ENCODE assay signal across 21 mouse cellular contexts in genomic region chr5:33700010-33700409, GRCm38 (mm10). TPM values are rescaled to one million over a fixed set of nuclear protein-coding genes. Genes with fewer than 3 reads are reported as not detected.
A peak's percentile ranks its signal among the peaks of the same experiment; 100 is the strongest.
DNase-seq lines count a peak whose midpoint lies in the region; ATAC-seq and TF ChIP-seq lines count a peak whose summit lies in the region.
"Had no signal": no experiment of that assay in that cellular context is flagged by ENCODE, and none has a peak within 500 bp of the region (broad histone marks: within the 10 kb centered on the region; RNA-seq: fewer than 3 reads in every experiment).

No protein-coding gene starts in this region.

- H3K27me3 ChIP-seq in heart, embryonic 11.5 days (ENCODE audit: control insufficient read depth, insufficient read depth, low read length): peaks cover 20% of the 10 kb centered on the region
- no peaks in the 10 kb centered on the region for H3K27me3 ChIP-seq in liver, adult 2 months (ENCODE audit: control insufficient read depth, insufficient read depth, low read length)
- peaks cover 14% of the 10 kb centered on the region for H3K27me3 ChIP-seq in liver, postnatal 0 days (ENCODE audit: insufficient read depth, low read length)
- peaks cover 82% of the 10 kb centered on the region for H3K27me3 ChIP-seq in forebrain, embryonic 12.5 days
- H3K27me3 ChIP-seq in forebrain, embryonic 15.5 days: no peaks in the 10 kb centered on the region

- no peaks in the 10 kb centered on the region for H3K79me2 ChIP-seq in liver, adult 2 months (ENCODE audit: control insufficient read depth, insufficient read depth, low read length)

- no peak for TF ChIP-seq EP300 in liver, postnatal 0 days (IDR thresholded peaks at IDR 0.05; ENCODE audit: low read depth)

- 17% methylated on average over 13 of the region's 13 CpGs for WGBS in heart, embryonic 11.5 days (ENCODE audit: insufficient replicate concordance)
- 45% methylated on average over 13 of the region's 13 CpGs for WGBS in liver, adult 2 months
- WGBS in liver, postnatal 0 days (ENCODE audit: insufficient replicate concordance): 41% methylated on average over 13 of the region's 13 CpGs
- 48% methylated on average over 13 of the region's 13 CpGs for WGBS in forebrain, embryonic 12.5 days
- 37% methylated on average over 13 of the region's 13 CpGs for WGBS in forebrain, embryonic 15.5 days

- H3K9me3 ChIP-seq in heart, embryonic 11.5 days (replicated peaks; ENCODE audit: control insufficient read depth, low read length): no peaks in the 10 kb centered on the region
- no peaks in the 10 kb centered on the region for H3K9me3 ChIP-seq in liver, postnatal 0 days (ENCODE audit: low read length)
- H3K9me3 ChIP-seq in forebrain, embryonic 12.5 days: no peaks in the 10 kb centered on the region
- no peaks in the 10 kb centered on the region for H3K9me3 ChIP-seq in forebrain, embryonic 15.5 days
- H3K9me3 ChIP-seq: liver, embryonic 13.5 days; neural tube, embryonic 15.5 days had no signal

- no peaks in the 10 kb centered on the region for H3K36me3 ChIP-seq in heart, embryonic 11.5 days (ENCODE audit: control insufficient read depth, insufficient read depth, low read length)
- no peaks in the 10 kb centered on the region for H3K36me3 ChIP-seq in liver, adult 2 months (ENCODE audit: control insufficient read depth, insufficient read depth, low read length)
- H3K36me3 ChIP-seq in liver, postnatal 0 days (replicated peaks; ENCODE audit: insufficient read depth, low read length): no peaks in the 10 kb centered on the region
- H3K36me3 ChIP-seq in forebrain, embryonic 12.5 days (replicated peaks): no peaks in the 10 kb centered on the region
- no peaks in the 10 kb centered on the region for H3K36me3 ChIP-seq in forebrain, embryonic 15.5 days
- H3K36me3 ChIP-seq: liver, embryonic 13.5 days; neural tube, embryonic 15.5 days had no signal

- no peak for ATAC-seq in heart, embryonic 11.5 days (replicated peaks; ENCODE audit: insufficient number of reproducible peaks, low FRiP score, low TSS enrichment)
- no peak for ATAC-seq in liver, postnatal 0 days
- ATAC-seq in forebrain, embryonic 12.5 days (ENCODE audit: low FRiP score): no peak
- no peak for ATAC-seq in forebrain, embryonic 15.5 days (replicated peaks)
- ATAC-seq: inflammation-experienced regulatory T-cells, adult 6 months had no signal

- no peak for TF ChIP-seq POLR2A in liver, adult 2 months (IDR thresholded peaks at IDR 0.05; ENCODE audit: extremely low read depth, insufficient read depth, low read length)

- no peak for TF ChIP-seq CTCF in liver, adult 2 months (IDR thresholded peaks at IDR 0.05; ENCODE audit: low read depth, low read length)
- no peak for TF ChIP-seq CTCF in liver, postnatal 0 days (IDR thresholded peaks at IDR 0.05; ENCODE audit: low read depth)

- no peak overlapping the region for H3K4me3 ChIP-seq in heart, embryonic 11.5 days (ENCODE audit: low read depth, low read length)
- H3K4me3 ChIP-seq in liver, adult 2 months (ENCODE audit: insufficient read depth, low read depth, low read length): no peak overlapping the region
- H3K4me3 ChIP-seq in liver, postnatal 0 days (ENCODE audit: low read depth, low read length): no peak overlapping the region
- no peak overlapping the region for H3K4me3 ChIP-seq in forebrain, embryonic 12.5 days (replicated peaks)
- H3K4me3 ChIP-seq in forebrain, embryonic 15.5 days: no peak overlapping the region
- H3K4me3 ChIP-seq: left cerebral cortex, adult 2 months; liver, embryonic 13.5 days; myocyte; neural tube, embryonic 15.5 days had no signal

- peaks cover 35% of the 10 kb centered on the region for H3K4me1 ChIP-seq in heart, embryonic 11.5 days (ENCODE audit: control insufficient read depth, insufficient read depth, low read length)
- H3K4me1 ChIP-seq in liver, adult 2 months (ENCODE audit: control insufficient read depth, insufficient read depth, low read length): no peaks in the 10 kb centered on the region; the same call in 1 of the 2 replicates
- H3K4me1 ChIP-seq in liver, postnatal 0 days (ENCODE audit: insufficient read depth): peaks cover 17% of the 10 kb centered on the region; the same call in 1 of the 2 replicates
- H3K4me1 ChIP-seq in forebrain, embryonic 12.5 days: peaks cover 95% of the 10 kb centered on the region
- H3K4me1 ChIP-seq in forebrain, embryonic 15.5 days: peaks cover 65% of the 10 kb centered on the region

- DNase-seq in heart, adult 9 months (ENCODE audit: low spot score in 2 of 2): no peak
- peak; percentile 37 for DNase-seq in liver, adult 2 months (ENCODE audit: extremely low read depth, low read depth, low spot score)
- no peak for DNase-seq in liver, postnatal 0 days
- no peak for DNase-seq in kidney, postnatal 10 days
- DNase-seq: adrenal gland, postnatal 25 days; cerebellum, adult 11-12 months; kidney, adult 8-10 months; kidney, postnatal 25 days; left cerebral cortex, postnatal 4 days; liver, embryonic 13.5 days; midbrain, embryonic 14.5 days; right cerebral cortex, postnatal 14 days; spleen, adult 18-20 months; thymus, postnatal 36 days had no signal

- no peak overlapping the region for H3K9ac ChIP-seq in heart, embryonic 11.5 days (ENCODE audit: low read depth, low read length)
- no peak overlapping the region for H3K9ac ChIP-seq in liver, adult 2 months (ENCODE audit: low read depth, low read length)
- H3K9ac ChIP-seq in liver, postnatal 0 days (replicated peaks): no peak overlapping the region
- no peak overlapping the region for H3K9ac ChIP-seq in forebrain, embryonic 12.5 days
- H3K9ac ChIP-seq in forebrain, embryonic 15.5 days (replicated peaks): no peak overlapping the region
- H3K9ac ChIP-seq: liver, embryonic 13.5 days; neural tube, embryonic 15.5 days had no signal

- peak overlapping the region; percentile 24; the same call in 1 of the 2 replicates for H3K4me2 ChIP-seq in heart, embryonic 11.5 days
- H3K4me2 ChIP-seq in liver, postnatal 0 days (ENCODE audit: low read depth, low read length): no peak overlapping the region
- no peak overlapping the region for H3K4me2 ChIP-seq in forebrain, embryonic 12.5 days
- H3K4me2 ChIP-seq in forebrain, embryonic 15.5 days (replicated peaks): no peak overlapping the region
- H3K4me2 ChIP-seq: liver, embryonic 13.5 days; neural tube, embryonic 15.5 days had no signal

- H3K27ac ChIP-seq in heart, embryonic 11.5 days (ENCODE audit: low read depth, low read length): no peak overlapping the region
- H3K27ac ChIP-seq in liver, adult 2 months (replicated peaks; ENCODE audit: insufficient read depth, low read depth, low read length): no peak overlapping the region
- no peak overlapping the region for H3K27ac ChIP-seq in liver, postnatal 0 days (ENCODE audit: low read depth)
- H3K27ac ChIP-seq in forebrain, embryonic 12.5 days: 0 out of 2 replicates have a peak overlapping the region, but pooled peaks have one; percentile 56
- peak overlapping the region; percentile 24; the same call in 1 of the 2 replicates for H3K27ac ChIP-seq in forebrain, embryonic 15.5 days (replicated peaks)
- H3K27ac ChIP-seq: left cerebral cortex, adult 2 months; liver, embryonic 13.5 days; neural tube, embryonic 15.5 days had no signal

RNA-seq across cellular contexts. Expression of gene Fgfr3, which starts 21.5 kb away (rescaled TPM):
- 4.4 and 4.9 TPM in 2 replicates for polyA plus RNA-seq in heart, embryonic 11.5 days (2014; fragmentation: Nextera tagmentation; extraction: Ambion mirVana)
- total RNA-seq in liver, adult 2 months (2014; rRNA removed): 18.8 and 18.9 TPM in 2 replicates
- 47.7 and 57.0 TPM in 2 replicates for polyA plus RNA-seq in liver, adult 2 months (2012; rRNA removed)
- 1.3 and 1.4 TPM in 2 replicates for polyA plus RNA-seq in liver, postnatal 0 days (2015; fragmentation: Nextera tagmentation; extraction: Ambion mirVana)
- polyA plus RNA-seq in forebrain, embryonic 12.5 days (2016; fragmentation: Nextera tagmentation; extraction: Ambion mirVana): 83.6 and 111 TPM in 2 replicates
- 32.9 and 44.3 TPM in 2 replicates for polyA plus RNA-seq in forebrain, embryonic 15.5 days (2015; fragmentation: Nextera tagmentation; extraction: Ambion mirVana)
- polyA plus RNA-seq: inflammation-experienced regulatory T-cells, adult 6 months had no signal

RNA-seq across cellular contexts. Expression of gene Tmem129, which starts 41.8 kb away (rescaled TPM):
- 41.5 and 42.3 TPM in 2 replicates for polyA plus RNA-seq in heart, embryonic 11.5 days (2014; fragmentation: Nextera tagmentation; extraction: Ambion mirVana)
- total RNA-seq in liver, adult 2 months (2014; rRNA removed): 12.0 and 13.8 TPM in 2 replicates
- polyA plus RNA-seq in liver, adult 2 months (2012; rRNA removed): 39.8 and 41.0 TPM in 2 replicates
- 15.8 and 16.5 TPM in 2 replicates for polyA plus RNA-seq in liver, postnatal 0 days (2015; fragmentation: Nextera tagmentation; extraction: Ambion mirVana)
- 34.6 and 39.6 TPM in 2 replicates for polyA plus RNA-seq in forebrain, embryonic 12.5 days (2016; fragmentation: Nextera tagmentation; extraction: Ambion mirVana)
- polyA plus RNA-seq in forebrain, embryonic 15.5 days (2015; fragmentation: Nextera tagmentation; extraction: Ambion mirVana): 31.0 and 35.0 TPM in 2 replicates

RNA-seq across cellular contexts. Expression of gene Tacc3, which starts 42.1 kb away (rescaled TPM):
- 171 and 186 TPM in 2 replicates for polyA plus RNA-seq in heart, embryonic 11.5 days (2014; fragmentation: Nextera tagmentation; extraction: Ambion mirVana)
- total RNA-seq in liver, adult 2 months (2014; rRNA removed): 0.92 and 2.3 TPM in 2 replicates
- polyA plus RNA-seq in liver, adult 2 months (2012; rRNA removed): 0.82 and 1.3 TPM in 2 replicates
- 64.2 and 67.0 TPM in 2 replicates for polyA plus RNA-seq in liver, postnatal 0 days (2015; fragmentation: Nextera tagmentation; extraction: Ambion mirVana)
- 265 and 272 TPM in 2 replicates for polyA plus RNA-seq in forebrain, embryonic 12.5 days (2016; fragmentation: Nextera tagmentation; extraction: Ambion mirVana)
- 91.5 and 98.2 TPM in 2 replicates for polyA plus RNA-seq in forebrain, embryonic 15.5 days (2015; fragmentation: Nextera tagmentation; extraction: Ambion mirVana)

RNA-seq across cellular contexts. Expression of gene Slbp, which starts 47.6 kb away (rescaled TPM):
- polyA plus RNA-seq in heart, embryonic 11.5 days (2014; fragmentation: Nextera tagmentation; extraction: Ambion mirVana): 162 and 166 TPM in 2 replicates
- 20.7 TPM in 2 replicates for total RNA-seq in liver, adult 2 months (2014; rRNA removed)
- 5.6 and 6.3 TPM in 2 replicates for polyA plus RNA-seq in liver, adult 2 months (2012; rRNA removed)
- 144 and 150 TPM in 2 replicates for polyA plus RNA-seq in liver, postnatal 0 days (2015; fragmentation: Nextera tagmentation; extraction: Ambion mirVana)
- 265 and 268 TPM in 2 replicates for polyA plus RNA-seq in forebrain, embryonic 12.5 days (2016; fragmentation: Nextera tagmentation; extraction: Ambion mirVana)
- 129 and 141 TPM in 2 replicates for polyA plus RNA-seq in forebrain, embryonic 15.5 days (2015; fragmentation: Nextera tagmentation; extraction: Ambion mirVana)

Comparison
In these comparisons a context has a peak if more than half of its experiments do, and no peak if none do; other contexts are left out.
1. RNA of gene Tacc3, which starts 42.1 kb away (polyA plus RNA-seq): 265 to 272 TPM in forebrain, embryonic 12.5 days, 171 to 186 TPM in heart, embryonic 11.5 days, 91.5 to 98.2 TPM in forebrain, embryonic 15.5 days and 64.2 to 67.0 TPM in liver, postnatal 0 days; 0.82 to 1.3 TPM in liver, adult 2 months; every median in the first group is over 10 times any median in the second.
2. H3K27ac ChIP-seq: peak in forebrain, embryonic 12.5 days (single experiment) and forebrain, embryonic 15.5 days (single experiment); none in heart, embryonic 11.5 days (single experiment), liver, adult 2 months (single experiment) and liver, postnatal 0 days (single experiment).